Comparison of ENCODE assay signal across 27 mouse cellular contexts in genomic region chr12:105413909-105414308, GRCm38 (mm10). TPM values are rescaled to one million over a fixed set of nuclear protein-coding genes. Genes with fewer than 3 reads are reported as not detected.
DNase-seq lines count a peak whose midpoint lies in the region; ATAC-seq lines count a peak whose summit lies in the region.
"Had no signal": no experiment of that assay in that cellular context is flagged by ENCODE, and none has a peak within 500 bp of the region (broad histone marks: within the 10 kb centered on the region; RNA-seq: fewer than 3 reads in every experiment).

No protein-coding gene starts in this region.

- no peaks in the 10 kb centered on the region for H3K9me3 ChIP-seq in hindbrain, embryonic 13.5 days
- 0 out of 2 replicates have a peak, but pooled peaks cover 2% of the 10 kb centered on the region for H3K9me3 ChIP-seq in hindbrain, embryonic 16.5 days (ENCODE audit: control insufficient read depth, low read length)
- no peaks in the 10 kb centered on the region for H3K9me3 ChIP-seq in midbrain, embryonic 11.5 days (ENCODE audit: control insufficient read depth, low read length)
- no peaks in the 10 kb centered on the region for H3K9me3 ChIP-seq in midbrain, embryonic 14.5 days (ENCODE audit: control insufficient read depth, low read length)
- H3K9me3 ChIP-seq: embryonic facial prominence, embryonic 10.5 days; embryonic facial prominence, embryonic 13.5 days; forebrain, embryonic 12.5 days; forebrain, embryonic 15.5 days; heart, embryonic 10.5 days; intestine, embryonic 15.5 days had no signal

- 64% methylated on average over 8 of the region's 8 CpGs for WGBS in hindbrain, embryonic 13.5 days
- 66% methylated on average over 8 of the region's 8 CpGs for WGBS in hindbrain, embryonic 16.5 days
- WGBS in midbrain, embryonic 11.5 days: 81% methylated on average over 8 of the region's 8 CpGs
- 58% methylated on average over 8 of the region's 8 CpGs for WGBS in midbrain, embryonic 14.5 days

- peak; percentile 19 for DNase-seq in midbrain, embryonic 11.5 days (ENCODE audit: low spot score, missing footprints)
- no peak for DNase-seq in midbrain, embryonic 14.5 days
- DNase-seq in brain, adult 2 months (ENCODE audit: low read depth, low spot score): peak; percentile 33
- DNase-seq in gastrocnemius, adult 8-10 months (ENCODE audit: low spot score in 2 of 2): no peak
- DNase-seq: adrenal gland, adult 2 months; adrenal gland, postnatal 14 days; cerebellum, adult 11-12 months; cerebellum, adult 8-10 months; cerebellum, postnatal 36 days; embryo, embryonic 11 days; gastrocnemius, postnatal 10 days; gastrocnemius, postnatal 36 days had no signal

- no peak overlapping the region for H3K4me2 ChIP-seq in hindbrain, embryonic 13.5 days
- no peak overlapping the region for H3K4me2 ChIP-seq in hindbrain, embryonic 16.5 days (ENCODE audit: low read length)
- H3K4me2 ChIP-seq in midbrain, embryonic 11.5 days: no peak overlapping the region
- no peak overlapping the region for H3K4me2 ChIP-seq in midbrain, embryonic 14.5 days (ENCODE audit: low read length)
- H3K4me2 ChIP-seq: embryonic facial prominence, embryonic 13.5 days; forebrain, embryonic 12.5 days; forebrain, embryonic 15.5 days; hindbrain, embryonic 14.5 days; intestine, embryonic 15.5 days had no signal

- no peak overlapping the region for H3K9ac ChIP-seq in hindbrain, embryonic 13.5 days
- no peak overlapping the region for H3K9ac ChIP-seq in hindbrain, embryonic 16.5 days (ENCODE audit: low read depth, low read length)
- H3K9ac ChIP-seq in midbrain, embryonic 11.5 days (ENCODE audit: low read length): no peak overlapping the region
- no peak overlapping the region for H3K9ac ChIP-seq in midbrain, embryonic 14.5 days (replicated peaks; ENCODE audit: low read length)
- H3K9ac ChIP-seq: embryonic facial prominence, embryonic 13.5 days; forebrain, embryonic 12.5 days; forebrain, embryonic 15.5 days; hindbrain, embryonic 14.5 days; intestine, embryonic 15.5 days had no signal

- 0 out of 2 replicates have a peak, but pooled peaks cover 14% of the 10 kb centered on the region for H3K4me1 ChIP-seq in hindbrain, embryonic 13.5 days (replicated peaks)
- peaks cover 3% of the 10 kb centered on the region; the same call in 1 of the 2 replicates for H3K4me1 ChIP-seq in hindbrain, embryonic 16.5 days (ENCODE audit: control insufficient read depth, insufficient read depth, low read depth, low read length)
- no peaks in the 10 kb centered on the region for H3K4me1 ChIP-seq in midbrain, embryonic 11.5 days (ENCODE audit: control insufficient read depth, insufficient read depth, low read length)
- no peaks in the 10 kb centered on the region for H3K4me1 ChIP-seq in midbrain, embryonic 14.5 days (ENCODE audit: control insufficient read depth, insufficient read depth, low read length)
- H3K4me1 ChIP-seq: embryonic facial prominence, embryonic 13.5 days; forebrain, embryonic 12.5 days; forebrain, embryonic 15.5 days; heart, embryonic 10.5 days; intestine, embryonic 15.5 days had no signal

- H3K27me3 ChIP-seq in hindbrain, embryonic 13.5 days: no peaks in the 10 kb centered on the region
- H3K27me3 ChIP-seq in hindbrain, embryonic 16.5 days (replicated peaks; ENCODE audit: control insufficient read depth, insufficient read depth, low read length): no peaks in the 10 kb centered on the region
- no peaks in the 10 kb centered on the region for H3K27me3 ChIP-seq in midbrain, embryonic 11.5 days (ENCODE audit: control insufficient read depth, insufficient read depth, low read length)
- no peaks in the 10 kb centered on the region for H3K27me3 ChIP-seq in midbrain, embryonic 14.5 days (ENCODE audit: control insufficient read depth, insufficient read depth, low read length)
- H3K27me3 ChIP-seq: embryonic facial prominence, embryonic 13.5 days; forebrain, embryonic 12.5 days; forebrain, embryonic 15.5 days; intestine, embryonic 15.5 days had no signal

- no peak for ATAC-seq in hindbrain, embryonic 13.5 days (ENCODE audit: low FRiP score)
- ATAC-seq in hindbrain, embryonic 16.5 days: no peak
- no peak for ATAC-seq in midbrain, embryonic 11.5 days (ENCODE audit: low FRiP score)
- ATAC-seq in midbrain, embryonic 14.5 days (ENCODE audit: low FRiP score, low TSS enrichment): no peak
- ATAC-seq: CD4-positive, CD25-positive, alpha-beta regulatory T cell, adult 4 months; forebrain, embryonic 15.5 days; intestine, embryonic 15.5 days had no signal

- H3K4me3 ChIP-seq in hindbrain, embryonic 13.5 days: no peak overlapping the region
- H3K4me3 ChIP-seq in hindbrain, embryonic 16.5 days (ENCODE audit: low read length): no peak overlapping the region
- H3K4me3 ChIP-seq in midbrain, embryonic 11.5 days (ENCODE audit: low read depth, low read length): no peak overlapping the region
- H3K4me3 ChIP-seq in midbrain, embryonic 14.5 days (replicated peaks; ENCODE audit: low read depth, low read length): no peak overlapping the region
- H3K4me3 ChIP-seq: embryonic facial prominence, embryonic 10.5 days; embryonic facial prominence, embryonic 13.5 days; erythroblast, embryonic 14.5 days; forebrain, embryonic 12.5 days; forebrain, embryonic 15.5 days; heart, embryonic 10.5 days; intestine, embryonic 15.5 days had no signal

- H3K27ac ChIP-seq in hindbrain, embryonic 13.5 days: peak overlapping the region; percentile 48
- no peak overlapping the region for H3K27ac ChIP-seq in hindbrain, embryonic 16.5 days (ENCODE audit: low read depth, low read length)
- no peak overlapping the region for H3K27ac ChIP-seq in midbrain, embryonic 11.5 days (ENCODE audit: low read depth, low read length)
- H3K27ac ChIP-seq in midbrain, embryonic 14.5 days (replicated peaks; ENCODE audit: low read depth, low read length): no peak overlapping the region
- H3K27ac ChIP-seq: embryonic facial prominence, embryonic 10.5 days; embryonic facial prominence, embryonic 13.5 days; forebrain, embryonic 12.5 days; forebrain, embryonic 15.5 days; heart, embryonic 10.5 days; hindbrain, embryonic 14.5 days; intestine, embryonic 15.5 days had no signal

- no peaks in the 10 kb centered on the region for H3K36me3 ChIP-seq in hindbrain, embryonic 13.5 days
- no peaks in the 10 kb centered on the region for H3K36me3 ChIP-seq in hindbrain, embryonic 16.5 days (ENCODE audit: control insufficient read depth, insufficient read depth, low read length)
- H3K36me3 ChIP-seq in midbrain, embryonic 11.5 days (ENCODE audit: control insufficient read depth, insufficient read depth, low read length): no peaks in the 10 kb centered on the region
- H3K36me3 ChIP-seq in midbrain, embryonic 14.5 days (ENCODE audit: control insufficient read depth, insufficient read depth, low read length): no peaks in the 10 kb centered on the region
- H3K36me3 ChIP-seq: embryonic facial prominence, embryonic 10.5 days; embryonic facial prominence, embryonic 13.5 days; forebrain, embryonic 12.5 days; forebrain, embryonic 15.5 days; heart, embryonic 10.5 days; intestine, embryonic 15.5 days had no signal

RNA-seq across cellular contexts. Expression of gene D430019H16Rik, which starts 39.7 kb away (rescaled TPM):
- 12.3 TPM in 2 replicates for polyA plus RNA-seq in hindbrain, embryonic 13.5 days (2015; fragmentation: Nextera tagmentation; extraction: Ambion mirVana)
- 10.8 and 12.3 TPM in 2 replicates for polyA plus RNA-seq in hindbrain, embryonic 16.5 days (2015; fragmentation: Nextera tagmentation; extraction: Ambion mirVana)
- polyA plus RNA-seq in midbrain, embryonic 11.5 days (2014; fragmentation: Nextera tagmentation; extraction: Ambion mirVana): 6.4 and 8.1 TPM in 2 replicates
- polyA plus RNA-seq in midbrain, embryonic 14.5 days (2014; fragmentation: Nextera tagmentation; extraction: Ambion mirVana): 25.3 and 41.6 TPM in 2 replicates
- under 1 TPM; 0.10 to 0.18 (median 0.15) TPM for total RNA-seq in gastrocnemius, adult 8-10 months (2022)
- total RNA-seq: granulocyte monocyte progenitor cell, adult 5-6 weeks; hematopoietic stem cell, adult 5-6 weeks; MEL had no signal
- polyA plus RNA-seq: C2C12; erythroblast, embryonic 14.5 days had no signal

Comparison
In these comparisons a context has a peak if more than half of its experiments do, and no peak if none do; other contexts are left out.
1. DNase-seq: peak in midbrain, embryonic 11.5 days (single experiment) and brain, adult 2 months (single experiment); none in midbrain, embryonic 14.5 days (single experiment) and gastrocnemius, adult 8-10 months (0 of 2).